Mouse (Mus musculus) G1E-ER4 (cell line): ENCODE data around the gene Oxld1. TPM values are rescaled to one million over a fixed set of nuclear protein-coding genes. Genes with fewer than 3 reads are reported as not detected.

ENCODE experiments used
- GATA1 ChIP-seq: IDR thresholded peaks from one replicate; pipeline ENCODE4 v1.8.0; 2012; ENCODE audit warnings: low read length, inconsistent platforms
- polyA plus RNA-seq: library from polyadenylated mRNA; stranded (reverse); fragments of >175 nt; gene quantifications from 2 replicates; pipeline ENCODE4 v1.2.3, GENCODE M21; 2012

The Oxld1 gene
- 20.5 and 22.7 TPM in 2 replicates for polyA plus RNA-seq

GRCm38 (mm10) chr11:120457772-120458751, at the start of gene Oxld1, which contains the start of gene Ccdc137:
Gene Oxld1 (minus strand): TSS chr11:120458068.
Gene Ccdc137 (plus strand): TSS chr11:120458115.
- TF ChIP-seq GATA1: no peak

- no peak for TF ChIP-seq GATA1
These were observed 49.0 kb upstream of the Oxld1 start for GRCm38 (mm10) chr11:120506899-120507298.

- no peak for TF ChIP-seq GATA1
These were observed 47.8 kb upstream of the Oxld1 start for GRCm38 (mm10) chr11:120505661-120506060.

GRCm38 (mm10) chr11:120501701-120502100, 43.8 kb upstream of the Oxld1 start:
- TF ChIP-seq GATA1: no peak

GRCm38 (mm10) chr11:120501018-120501417, 43.1 kb upstream of the Oxld1 start:
- no peak for TF ChIP-seq GATA1

- TF ChIP-seq GATA1: no peak
These were observed 42.5 kb upstream of the Oxld1 start for GRCm38 (mm10) chr11:120500357-120500756.

GRCm38 (mm10) chr11:120499894-120500293, 42.0 kb upstream of the Oxld1 start:
- TF ChIP-seq GATA1: no peak

GRCm38 (mm10) chr11:120498891-120499290, 41.0 kb upstream of the Oxld1 start:
- no peak for TF ChIP-seq GATA1

- no peak for TF ChIP-seq GATA1
These were observed 40.4 kb upstream of the Oxld1 start for GRCm38 (mm10) chr11:120498226-120498625.

GRCm38 (mm10) chr11:120497436-120497835, 39.6 kb upstream of the Oxld1 start:
- no peak for TF ChIP-seq GATA1

- no peak for TF ChIP-seq GATA1
These were observed 36.0 kb upstream of the Oxld1 start for GRCm38 (mm10) chr11:120493911-120494310.

GRCm38 (mm10) chr11:120493351-120493750, 35.5 kb upstream of the Oxld1 start:
- TF ChIP-seq GATA1: no peak

GRCm38 (mm10) chr11:120492878-120493203, 35.0 kb upstream of the Oxld1 start:
- TF ChIP-seq GATA1: no peak

GRCm38 (mm10) chr11:120492024-120492877, 34.4 kb upstream of the Oxld1 start:
- no peak for TF ChIP-seq GATA1

- TF ChIP-seq GATA1: no peak
These were observed 33.6 kb upstream of the Oxld1 start, which contains the start of gene Slc25a10 for GRCm38 (mm10) chr11:120491317-120492023. Gene Slc25a10 (plus strand): TSS chr11:120491840.
